Mouse (Mus musculus): ENCODE results near the gene Gpr137b.
"Not testable (repeated sequence)": the region's sequence is repeated elsewhere in the genome, so short reads cannot be mapped to it uniquely, and the experiment has no call there.

The Gpr137b gene

GRCm38 (mm10) chr13:13363536-13363935, 30.3 kb downstream of the Gpr137b start:
- not testable (repeated sequence) for DNase-seq

GRCm38 (mm10) chr13:13362261-13362660, 31.6 kb downstream of the Gpr137b start:
- peak; percentile 41 to 60 for DNase-seq

- not testable (repeated sequence) for DNase-seq
Observed at GRCm38 (mm10) chr13:13360045-13360444, 33.8 kb downstream of the Gpr137b start.

DNA sequence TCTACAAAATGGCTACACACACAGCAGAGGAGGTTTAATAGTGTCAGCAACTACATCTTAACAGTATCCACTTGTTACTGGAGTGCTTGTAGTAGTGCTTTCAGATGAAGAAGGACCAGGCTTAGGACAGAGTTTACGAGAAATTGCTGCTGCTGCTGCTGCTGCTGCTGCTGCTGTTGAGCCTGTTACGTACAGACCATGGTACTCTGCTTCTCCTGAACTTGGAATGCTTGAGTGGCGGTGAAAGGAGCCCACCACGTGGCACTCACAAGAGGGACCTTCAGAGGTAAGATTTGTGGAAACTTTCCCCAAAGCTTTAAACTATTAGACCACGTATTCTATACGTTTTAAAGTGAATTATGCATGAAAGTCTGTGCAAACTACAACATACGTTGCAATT, 35.2 kb downstream of the Gpr137b start:
- not testable (repeated sequence) for DNase-seq

- not testable (repeated sequence) for DNase-seq
Observed at GRCm38 (mm10) chr13:13358097-13358496, 35.7 kb downstream of the Gpr137b start.

DNA sequence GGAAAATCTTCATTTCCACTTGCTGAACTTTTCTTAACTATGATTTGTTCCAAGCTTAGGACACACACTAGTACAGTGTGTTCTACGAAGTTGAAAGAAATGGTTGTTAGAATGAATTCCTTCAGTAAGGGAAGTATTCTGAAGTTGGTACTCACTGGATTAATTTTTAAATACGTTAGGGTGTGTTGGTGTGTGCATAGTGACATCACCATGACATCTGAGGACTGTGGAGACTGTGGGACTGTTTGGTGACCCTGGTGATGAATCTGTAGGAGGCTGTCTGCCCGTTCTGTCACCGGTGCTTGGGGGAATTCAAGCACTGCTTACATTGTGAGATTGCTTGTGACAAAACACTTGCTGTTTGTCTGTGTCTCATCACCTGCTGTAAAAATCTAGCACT, 41.7 kb downstream of the Gpr137b start:
- not testable (repeated sequence) for DNase-seq

DNA sequence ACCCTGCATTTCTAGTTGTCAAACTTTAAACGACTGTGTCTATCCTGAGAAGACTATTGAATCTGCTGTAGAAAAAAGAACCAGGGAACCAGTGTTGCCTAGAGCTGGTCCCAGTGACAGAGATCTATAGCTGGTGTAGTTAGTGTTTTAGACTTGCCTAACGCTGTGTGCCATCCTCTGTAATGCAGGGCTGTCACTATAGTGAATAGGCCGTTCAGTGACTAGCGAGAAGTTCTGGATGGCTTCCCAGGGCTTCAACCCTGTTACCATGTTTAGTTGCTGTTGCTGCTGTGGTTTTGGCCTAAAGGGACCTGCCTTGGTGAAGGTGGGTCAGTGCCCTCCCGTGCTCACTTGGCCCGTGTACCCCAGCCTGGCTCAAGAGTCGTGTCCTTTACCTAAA, 43.1 kb downstream of the Gpr137b start:
- DNase-seq, result not testable (repeated sequence)

GRCm38 (mm10) chr13:13349288-13349687, 44.5 kb downstream of the Gpr137b start:
- DNase-seq, result peak; percentile 39 to 45

DNA sequence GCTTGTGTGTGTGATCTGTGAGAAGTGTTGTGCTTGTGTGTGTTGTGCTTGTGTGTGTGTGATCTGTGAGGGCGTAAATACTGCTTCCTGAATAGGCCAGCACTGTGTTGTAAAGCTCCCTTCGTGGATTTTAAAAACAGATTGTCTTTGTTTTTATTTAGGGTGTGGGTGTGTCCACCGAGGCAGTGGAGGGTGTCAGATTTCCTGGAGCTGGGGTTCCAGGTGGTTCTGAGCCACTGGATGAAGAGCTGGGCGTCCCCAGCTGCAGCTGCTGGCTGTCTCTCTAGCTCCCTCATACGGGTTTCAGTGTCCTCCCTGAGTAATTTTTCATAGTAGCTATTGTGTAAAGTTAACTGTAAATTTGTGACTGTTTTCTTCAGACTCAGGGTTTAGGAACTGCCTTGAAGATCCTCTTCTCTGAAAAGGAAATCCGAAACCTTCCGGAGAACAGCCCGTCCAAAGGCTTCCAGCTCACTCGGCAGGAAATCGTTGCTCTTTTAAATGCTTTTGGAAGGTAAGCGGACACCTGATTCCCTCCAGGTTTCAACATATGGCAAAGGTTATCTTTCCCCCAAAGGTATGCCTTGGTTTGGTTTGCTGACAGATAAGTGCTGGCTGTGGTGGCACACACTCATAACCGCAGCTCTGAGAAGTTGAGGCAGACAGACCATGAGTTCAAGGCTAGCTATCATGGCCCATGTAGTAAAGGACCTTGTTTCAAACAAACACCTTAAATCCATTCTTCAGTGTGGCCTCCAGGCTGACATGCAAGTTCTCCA, 46.0 kb downstream of the Gpr137b start:
- DNase-seq, result not testable (repeated sequence)

- not testable (repeated sequence) for DNase-seq
Observed at GRCm38 (mm10) chr13:13337361-13337760, 56.5 kb downstream of the Gpr137b start.

- peak; percentile 13 to 22 for DNase-seq
Observed at GRCm38 (mm10) chr13:13328876-13329275, 64.9 kb downstream of the Gpr137b start.

Measured in cerebellum, adult 18-20 months (tissue).